Mouse (Mus musculus): ENCODE results near the gene Hpn.

Gene Hpn

GRCm38 (mm10) chr7:31115182-31115581 lies at the start of gene Hpn:
Gene Hpn (minus strand): TSS chr7:31115290.
- in situ Hi-C loops (cut with MboI; ENCODE audit: low sequenced_read_pairs) = no loop called here

DNA sequence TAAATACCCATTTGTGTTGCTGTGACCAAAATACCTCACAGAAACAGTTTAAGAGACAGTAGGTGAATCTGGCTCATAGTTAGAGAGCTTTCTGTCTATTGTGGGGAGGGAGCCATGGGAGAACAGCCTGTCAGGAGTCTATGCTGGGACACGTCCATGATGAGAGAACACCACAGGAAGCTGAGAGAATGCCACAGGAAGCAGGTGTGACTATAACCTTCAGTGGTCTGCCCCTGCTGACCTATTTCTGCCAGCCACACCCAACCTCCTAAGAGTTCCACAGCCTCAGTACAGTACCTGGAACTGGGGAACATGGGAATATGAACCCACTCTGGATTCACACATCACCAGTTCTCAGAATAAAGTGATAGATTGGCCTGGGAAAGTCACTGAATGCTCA lies 49.7 kb upstream of the Hpn start:
- in situ Hi-C loops (cut with MboI; ENCODE audit: low sequenced_read_pairs) = no loop called here

DNA sequence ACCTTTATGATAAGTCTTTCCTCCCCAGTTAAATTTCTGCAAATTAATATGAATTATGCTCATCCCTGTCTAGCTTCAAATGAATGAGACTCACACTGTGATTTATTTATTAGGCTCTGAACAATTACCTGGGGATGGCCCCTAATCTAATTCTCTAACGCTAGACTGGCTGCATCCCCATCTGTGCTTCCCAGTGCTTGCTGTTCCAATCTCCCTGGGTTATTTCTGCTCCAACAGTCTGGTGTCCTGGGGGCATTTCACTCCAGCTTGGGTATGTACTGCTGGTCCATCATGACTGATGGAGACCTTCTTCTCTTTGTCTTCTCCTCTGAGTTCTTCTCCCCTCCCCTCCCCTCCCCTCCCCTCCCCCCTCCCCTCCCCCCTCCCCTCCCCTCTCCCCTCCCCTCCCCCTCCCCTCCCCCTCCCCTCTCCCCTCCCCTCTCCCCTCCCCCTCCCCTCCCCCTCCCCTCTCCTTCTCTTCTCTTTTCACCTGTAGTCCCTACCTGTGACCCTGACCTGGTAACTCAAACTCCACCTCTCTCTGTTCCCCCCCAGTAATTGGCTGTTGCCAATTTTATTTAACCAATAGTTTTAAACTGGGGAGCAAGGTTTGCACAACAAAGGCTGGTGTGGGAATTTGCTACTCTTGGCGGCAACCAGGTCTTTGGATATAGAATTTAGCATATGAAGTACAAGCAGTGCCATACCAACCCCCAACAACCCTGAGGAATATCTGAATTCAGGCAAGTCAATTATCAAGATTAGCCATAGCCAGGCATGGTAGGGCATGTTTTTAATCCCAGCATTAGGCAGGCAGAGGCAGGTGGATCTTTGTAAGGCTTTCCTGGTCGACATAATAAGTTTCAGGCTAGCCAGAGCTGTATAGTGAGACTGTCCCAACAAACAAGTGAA lies 48.8 kb upstream of the Hpn start:
- in situ Hi-C loops (cut with MboI; ENCODE audit: low sequenced_read_pairs) = no loop called here

DNA sequence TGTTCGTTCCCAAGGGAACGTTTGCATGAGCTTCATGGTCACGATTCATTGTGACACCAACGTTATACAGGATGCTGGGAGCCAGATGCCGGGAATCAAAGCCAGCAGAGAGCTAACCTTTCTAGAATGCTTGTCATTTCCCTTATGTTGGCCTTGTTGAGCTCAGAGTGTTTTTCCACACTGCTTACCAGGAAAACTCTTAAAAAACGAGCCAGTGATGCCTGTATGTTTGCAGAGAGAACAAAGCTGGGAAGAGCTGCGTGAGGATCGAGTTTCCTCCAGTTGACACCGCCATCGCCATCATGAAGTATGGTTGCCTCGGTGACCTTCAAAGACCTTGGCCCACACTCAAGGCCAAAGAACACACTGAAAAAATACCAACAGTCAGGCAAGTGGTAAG lies 47.2 kb upstream of the Hpn start:
- in situ Hi-C loops (cut with MboI; ENCODE audit: low sequenced_read_pairs) = no loop called here

GRCm38 (mm10) chr7:31161831-31162230 lies 46.7 kb upstream of the Hpn start:
- in situ Hi-C loops (cut with MboI; ENCODE audit: low sequenced_read_pairs) = no loop called here

DNA sequence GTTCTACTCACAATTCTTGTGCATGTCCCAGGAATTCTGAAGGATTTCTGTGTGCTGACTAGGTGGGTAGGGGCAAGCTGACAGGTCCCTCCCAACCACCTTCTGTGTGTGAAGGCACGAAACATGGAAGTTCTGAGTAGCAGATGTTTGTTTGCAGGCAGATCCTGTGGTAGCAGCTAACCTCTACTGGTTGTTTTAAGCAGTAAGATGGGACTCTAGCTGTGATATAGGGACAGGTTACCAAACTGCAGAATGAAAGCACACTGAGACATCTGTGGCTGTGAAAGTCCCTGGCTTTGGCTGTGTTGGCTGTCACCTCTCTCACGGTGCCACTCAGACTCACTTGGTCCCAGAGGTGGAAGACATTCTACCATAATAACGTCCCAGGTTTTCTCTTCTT lies 46.2 kb upstream of the Hpn start:
- in situ Hi-C loops (cut with MboI; ENCODE audit: low sequenced_read_pairs) = no loop called here

- in situ Hi-C loops (cut with MboI; ENCODE audit: low sequenced_read_pairs) = no loop called here
These were observed 45.7 kb upstream of the Hpn start for GRCm38 (mm10) chr7:31160763-31161162.

DNA sequence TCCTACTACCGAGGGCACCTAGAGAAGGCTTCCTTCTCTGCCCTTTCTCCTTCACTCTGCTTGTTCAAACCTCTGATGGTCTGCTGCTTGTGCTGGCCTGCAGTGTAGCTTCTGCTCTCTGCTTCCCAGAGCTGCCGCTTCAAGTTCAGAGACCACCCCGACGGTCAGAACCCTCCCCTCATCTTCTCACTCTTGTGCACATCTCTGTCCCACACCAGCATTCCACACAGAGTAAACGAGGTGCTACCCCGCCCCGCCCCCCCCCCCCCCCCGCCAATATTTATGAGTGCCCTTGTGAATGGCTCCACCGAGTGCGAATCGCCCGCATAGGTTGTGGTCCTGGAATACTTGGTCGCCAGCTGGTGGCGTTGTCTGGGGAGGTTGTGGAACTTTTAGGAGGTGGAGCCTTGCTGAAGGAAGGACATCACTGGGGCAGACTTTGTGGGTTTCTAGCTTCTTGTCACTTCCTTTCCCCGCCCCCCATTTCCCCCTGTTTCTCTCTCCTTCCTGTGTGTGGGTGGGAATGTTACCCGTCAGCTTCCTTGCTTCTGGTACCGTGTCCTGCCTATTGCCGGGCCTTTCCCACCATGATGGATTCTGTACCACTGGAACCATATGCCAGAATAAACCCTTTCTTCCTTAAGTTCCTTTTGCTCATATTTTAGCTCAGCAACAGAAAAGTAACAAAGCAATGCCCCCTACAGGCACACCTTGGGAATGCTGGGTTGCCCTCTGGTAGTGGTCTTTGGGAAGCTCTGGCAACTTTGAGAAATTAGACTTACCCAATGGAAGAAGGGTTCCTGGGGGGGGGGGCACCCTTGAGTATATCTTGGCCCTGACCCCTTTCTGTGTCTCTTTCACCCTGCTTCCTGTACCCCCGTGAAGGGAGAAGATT lies 41.2 kb upstream of the Hpn start:
- in situ Hi-C loops (cut with MboI; ENCODE audit: low sequenced_read_pairs) = no loop called here

- in situ Hi-C loops (cut with MboI; ENCODE audit: low sequenced_read_pairs) = no loop called here
These were observed 40.4 kb upstream of the Hpn start, which contains the start of gene Gramd1a for GRCm38 (mm10) chr7:31155296-31156033. Gene Gramd1a (minus strand): TSS chr7:31155896.

GRCm38 (mm10) chr7:31153536-31154320 lies 38.6 kb upstream of the Hpn start:
- in situ Hi-C loops (cut with MboI; ENCODE audit: low sequenced_read_pairs) = no loop called here

DNA sequence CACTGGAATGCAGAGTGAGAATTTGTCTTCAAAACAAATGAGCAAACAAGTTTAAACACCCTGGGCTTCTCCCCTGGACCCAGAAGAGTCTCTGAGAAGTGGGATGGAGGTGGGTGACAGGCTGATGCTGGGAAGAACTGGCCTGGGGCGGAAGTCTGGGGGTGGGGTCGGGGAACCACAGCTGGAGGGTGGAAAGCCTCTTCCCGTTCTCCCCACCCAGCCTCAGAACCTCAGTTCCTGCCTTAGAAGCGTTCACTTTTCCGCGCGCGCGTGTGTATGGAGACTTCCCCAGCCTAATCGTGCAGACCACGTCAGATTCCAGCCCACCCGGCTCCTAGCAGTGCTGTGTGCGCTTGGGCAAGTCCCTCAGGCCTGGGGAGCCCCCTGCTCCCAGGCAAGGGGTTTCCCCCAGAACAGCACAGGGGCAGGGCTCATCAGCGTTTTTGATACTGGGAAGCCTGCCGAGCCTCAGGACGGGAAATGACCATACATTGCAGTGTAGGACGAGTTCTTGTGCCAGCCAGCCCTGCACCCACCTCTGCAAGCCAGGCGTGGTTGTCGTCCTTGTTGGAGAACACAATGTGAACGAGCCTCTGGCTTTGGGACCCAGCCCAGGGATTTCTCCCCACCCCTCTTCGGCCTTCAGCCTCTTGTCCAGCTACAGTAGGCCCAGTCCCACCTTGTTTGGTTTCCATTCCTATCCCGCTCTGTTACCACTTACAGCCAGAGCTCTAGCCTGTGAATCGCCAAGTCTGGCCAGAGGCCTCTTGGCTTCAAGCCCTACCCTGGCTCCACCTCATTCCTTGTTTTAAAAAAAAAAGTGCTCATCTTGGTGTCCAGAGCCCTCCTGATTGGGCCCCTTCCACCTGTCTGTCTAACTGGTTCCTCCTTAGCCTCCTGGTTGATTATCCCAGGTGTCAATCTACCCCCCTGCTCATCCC lies 36.5 kb upstream of the Hpn start:
- in situ Hi-C loops (cut with MboI; ENCODE audit: low sequenced_read_pairs) = no loop called here

DNA sequence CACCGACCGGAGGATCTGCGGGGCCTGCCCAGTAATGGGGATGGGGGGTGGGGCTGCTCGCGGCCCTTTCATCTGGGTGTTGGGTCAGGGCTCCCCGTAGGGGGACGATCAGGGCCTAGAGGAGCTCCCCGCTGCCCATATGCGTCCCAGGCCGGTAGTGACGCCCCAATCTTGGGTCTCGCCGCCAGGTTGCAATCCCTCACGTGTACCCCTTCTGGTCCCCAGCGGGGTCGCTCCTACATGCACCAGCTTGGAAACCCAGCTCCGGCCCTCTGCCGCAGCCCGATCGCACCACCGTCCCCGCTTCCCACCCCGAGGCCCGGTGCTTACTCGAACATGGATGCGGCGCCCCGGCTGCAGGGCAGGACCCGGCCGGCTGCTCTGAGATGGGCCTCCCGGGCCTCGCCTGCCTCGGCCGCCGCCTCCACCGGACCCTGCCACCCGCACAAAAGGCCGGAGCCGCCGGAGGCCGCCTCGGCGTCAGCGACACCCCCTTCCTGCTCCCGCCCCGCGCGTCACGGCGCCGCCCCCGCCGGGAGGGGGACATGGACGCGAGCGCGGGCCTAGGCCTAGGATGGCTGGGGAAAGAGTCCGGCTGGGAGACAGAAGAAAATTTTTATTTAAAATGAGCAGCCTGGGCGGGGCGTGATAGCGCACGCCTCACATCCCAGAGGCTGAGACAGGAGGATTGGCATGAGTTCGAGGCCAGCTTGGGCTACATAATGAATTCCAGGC lies 35.6 kb upstream of the Hpn start:
- in situ Hi-C loops (cut with MboI; ENCODE audit: low sequenced_read_pairs) = no loop called here

DNA sequence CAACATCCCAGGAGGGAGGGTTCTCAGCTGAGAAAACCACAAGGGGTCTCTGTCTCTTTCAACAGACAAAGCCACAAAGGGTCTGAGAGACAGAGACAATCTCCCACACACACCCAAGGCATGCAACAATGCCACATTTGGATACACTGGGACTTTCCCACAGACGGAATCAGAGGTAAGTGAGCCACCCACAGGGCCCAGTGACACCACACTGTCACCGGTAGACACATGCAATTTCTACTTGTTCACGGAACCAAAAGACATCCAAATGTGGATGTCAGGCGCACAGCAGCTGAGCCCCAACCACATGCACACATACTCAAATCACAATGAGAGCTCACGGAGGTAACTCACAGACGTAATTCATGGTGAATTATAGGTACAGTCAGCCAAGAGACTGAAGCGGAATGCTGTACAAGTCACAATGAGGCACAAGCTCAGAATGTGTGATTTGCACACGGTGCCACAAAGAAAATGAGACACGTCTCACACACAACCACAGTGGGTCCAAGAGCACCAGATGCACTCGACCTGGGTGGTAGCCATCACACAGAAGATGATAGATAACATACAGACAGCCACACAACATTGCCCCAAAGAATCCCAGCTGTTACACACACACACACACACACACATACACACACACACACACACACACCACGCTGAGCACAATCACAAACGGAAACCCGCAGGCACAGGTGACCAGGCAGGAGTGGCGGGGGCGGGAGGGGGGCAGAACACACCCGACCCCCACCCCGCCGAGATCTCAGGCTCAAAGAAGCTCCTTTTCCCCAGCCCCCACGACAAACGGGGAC lies 34.9 kb upstream of the Hpn start:
- in situ Hi-C loops (cut with MboI; ENCODE audit: low sequenced_read_pairs) = no loop called here

DNA sequence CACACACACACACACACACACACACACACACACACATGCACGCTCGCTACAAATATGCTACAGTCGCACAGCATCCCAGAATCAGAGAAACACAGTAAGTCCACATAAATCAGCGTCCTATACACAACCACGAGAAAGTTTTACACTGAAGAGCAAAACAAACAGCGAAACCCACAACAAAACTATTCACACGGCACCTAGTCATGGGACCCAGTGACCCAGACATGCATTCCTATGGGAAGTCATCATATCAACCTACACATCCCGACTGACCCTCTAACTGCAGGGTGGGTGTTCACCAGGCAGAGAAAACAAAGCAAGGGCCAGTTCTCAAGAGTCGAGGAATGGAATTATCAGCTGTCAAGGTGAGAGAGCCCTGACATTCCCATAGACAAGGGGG lies 34.2 kb upstream of the Hpn start:
- in situ Hi-C loops (cut with MboI; ENCODE audit: low sequenced_read_pairs) = no loop called here

GRCm38 (mm10) chr7:31148756-31149155 lies 33.7 kb upstream of the Hpn start:
- in situ Hi-C loops (cut with MboI; ENCODE audit: low sequenced_read_pairs) = no loop called here

DNA sequence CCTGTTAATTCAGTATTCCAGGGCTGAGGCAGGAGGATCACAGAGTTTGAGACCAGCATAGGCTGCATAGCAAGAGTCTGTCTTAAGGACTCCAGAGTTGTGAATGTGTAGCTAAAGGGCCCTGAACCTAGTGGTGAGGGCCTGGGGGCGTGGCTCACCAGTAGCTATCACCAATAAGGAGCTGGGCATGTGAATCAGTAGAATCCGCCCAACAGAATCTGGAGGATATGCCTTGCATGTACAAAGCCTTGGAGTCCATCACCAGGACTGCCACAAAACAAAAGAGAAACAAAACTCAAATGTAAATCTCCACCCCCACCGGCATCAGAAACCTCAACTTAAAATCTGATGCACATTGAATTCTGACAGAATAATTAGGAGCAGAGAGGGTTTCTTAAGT lies 33.0 kb upstream of the Hpn start:
- in situ Hi-C loops (cut with MboI; ENCODE audit: low sequenced_read_pairs) = no loop called here

- in situ Hi-C loops (cut with MboI; ENCODE audit: low sequenced_read_pairs) = no loop called here
These were observed 30.6 kb upstream of the Hpn start for GRCm38 (mm10) chr7:31145596-31146160.

Measured in CH12F3 (cell line).